Mouse (Mus musculus) fibroblast of lung, adult 2 months (primary cell): ENCODE results near the gene AA986860.

Experiments
- DNase-seq: peaks from one replicate; pipeline ENCODE4 v3.0.0-alpha.2; 2011; ENCODE audit warnings: low read depth

AA986860 gene

DNA sequence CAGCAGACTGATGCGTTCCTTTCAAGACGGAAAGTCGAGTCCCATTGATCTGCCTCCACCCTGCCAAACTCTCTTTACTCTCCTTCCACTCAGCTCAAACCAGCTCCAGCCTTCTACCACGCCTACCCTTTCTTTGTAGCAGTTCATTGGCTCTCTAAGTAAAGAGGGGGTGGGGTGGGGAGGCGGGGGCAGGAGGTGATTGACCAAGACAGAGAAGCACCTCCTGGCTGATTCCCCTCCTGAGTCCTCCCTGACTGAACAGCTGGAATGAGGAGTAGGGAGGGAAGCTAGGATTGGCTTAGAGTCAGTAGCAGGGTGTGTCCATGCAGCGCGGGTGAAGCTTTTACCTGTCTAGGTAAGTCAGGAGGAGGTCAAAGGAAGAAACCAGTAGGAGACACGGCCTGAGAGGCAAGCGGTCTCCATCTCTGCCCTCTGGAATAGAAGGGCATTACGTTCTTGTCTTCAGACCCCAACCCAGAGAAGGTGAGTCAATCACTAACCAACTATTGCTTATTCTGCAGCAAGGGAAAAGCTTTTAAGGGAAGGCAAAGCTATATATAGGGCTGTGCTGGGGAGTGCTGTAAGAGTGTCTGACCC is at the start of gene AA986860:
Gene AA986860 (plus strand): TSS at position 236 of the 597 bp plus-strand sequence.
- DNase-seq, result no peak

DNA sequence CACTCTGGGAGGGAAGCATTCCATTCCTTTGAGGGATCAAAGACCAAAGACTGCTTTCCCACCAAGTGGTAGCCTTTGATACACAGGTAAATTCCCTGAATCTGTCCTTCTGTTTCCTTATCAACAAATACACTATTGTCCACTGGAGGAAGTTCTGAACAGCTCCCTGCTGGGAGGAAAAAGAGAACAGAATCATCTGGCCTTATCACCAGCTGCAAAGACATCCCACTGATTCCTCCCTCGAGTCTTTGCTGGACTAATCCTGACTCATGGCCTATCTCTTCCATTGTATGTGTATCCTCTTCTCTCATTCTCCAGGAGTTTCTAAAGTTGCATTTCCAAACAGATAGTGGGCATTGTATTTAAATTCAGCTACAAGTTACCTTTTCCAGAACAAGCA is 47.9 kb upstream of the AA986860 start:
- DNase-seq, result no peak

DNA sequence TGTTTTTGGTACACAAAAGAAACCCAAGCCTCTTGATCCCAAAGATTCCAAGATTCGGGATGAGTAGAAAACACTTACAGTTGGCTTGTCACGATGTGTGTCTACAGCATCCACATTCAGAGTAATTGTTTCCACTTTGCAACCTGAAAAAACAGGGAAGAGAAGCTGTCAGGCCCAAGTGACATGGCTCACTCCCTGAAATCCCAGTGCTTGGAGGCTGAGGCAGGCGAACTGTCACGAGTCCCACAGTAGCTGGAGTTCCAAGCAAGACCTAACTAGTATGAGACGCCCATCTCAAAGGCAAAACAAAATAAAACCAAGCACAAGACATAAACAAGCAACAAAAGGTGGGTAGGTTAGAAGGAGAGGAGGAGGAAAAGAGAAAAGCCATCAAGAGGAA is 33.2 kb upstream of the AA986860 start:
- no peak for DNase-seq

DNA sequence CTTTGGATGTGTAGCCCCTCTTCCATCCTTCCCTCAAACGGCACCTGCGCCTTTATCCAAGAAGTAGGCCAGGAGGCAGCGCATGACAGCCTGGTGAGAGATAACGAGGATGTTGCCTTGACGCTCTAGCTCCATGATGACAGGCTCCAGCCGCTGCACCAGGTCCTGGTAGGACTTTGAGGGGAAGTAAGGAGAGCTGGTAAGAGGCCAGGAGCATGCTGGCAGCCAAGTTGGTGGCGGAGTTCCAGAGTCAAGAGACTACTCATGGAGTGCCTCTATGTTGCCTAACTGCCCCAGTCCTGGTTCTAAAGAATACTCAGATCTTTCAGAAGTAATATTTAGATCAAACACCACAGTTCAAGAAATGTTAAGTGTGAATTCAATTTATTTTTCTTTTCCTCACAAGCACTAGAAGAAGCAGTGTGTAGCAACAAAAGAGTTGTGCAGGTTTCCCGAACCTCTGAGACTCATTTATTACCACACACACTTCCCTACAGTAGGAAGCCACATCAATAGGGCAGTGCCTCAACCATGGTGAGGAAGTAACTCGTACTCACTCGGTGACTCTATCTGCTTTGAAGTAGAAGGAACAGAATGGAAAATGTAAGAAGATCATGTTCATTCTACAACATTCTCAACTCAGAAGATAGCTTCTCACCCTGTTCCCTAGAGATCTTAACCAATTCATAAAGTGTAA is 31.7 kb upstream of the AA986860 start:
- no peak for DNase-seq

DNA sequence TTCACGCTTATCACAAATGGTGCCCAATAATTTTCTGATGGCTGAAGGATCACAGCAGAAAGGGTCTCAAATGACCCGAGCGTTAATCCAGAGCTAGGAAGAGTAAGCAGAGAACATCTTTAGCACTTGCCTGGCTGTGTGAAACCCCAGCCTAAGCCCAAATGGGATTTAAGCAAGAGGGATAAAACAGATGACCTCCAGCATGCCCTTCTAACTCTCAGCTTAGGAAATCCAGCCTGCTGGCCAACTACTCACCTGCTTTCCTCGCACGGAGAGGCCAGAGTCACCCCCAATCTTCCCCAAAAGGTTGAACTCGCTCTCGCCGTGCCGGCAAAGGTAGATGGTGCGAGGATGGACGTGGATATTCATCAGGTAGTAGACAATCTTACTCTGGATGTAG is 29.8 kb upstream of the AA986860 start:
- no peak for DNase-seq

DNA sequence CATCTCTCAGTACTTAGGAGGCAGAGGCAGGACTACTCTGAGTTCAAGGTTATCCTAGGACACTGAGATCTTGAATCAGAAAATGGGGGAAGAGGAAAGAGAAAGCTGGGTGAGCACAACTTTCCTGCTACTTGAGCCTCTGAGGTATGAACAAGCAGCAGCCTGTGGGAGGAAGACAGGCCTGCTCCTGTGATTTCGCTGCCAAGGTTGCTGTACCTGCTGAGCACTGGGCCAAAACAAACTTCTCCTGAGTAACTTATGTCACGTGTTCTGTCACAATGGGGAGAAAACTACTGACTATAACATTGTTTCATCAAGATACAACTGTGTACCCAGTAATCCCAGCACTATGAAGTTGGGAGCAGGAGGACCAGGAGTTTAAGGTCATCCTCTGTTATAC is 28.2 kb upstream of the AA986860 start:
- DNase-seq, result no peak

DNA sequence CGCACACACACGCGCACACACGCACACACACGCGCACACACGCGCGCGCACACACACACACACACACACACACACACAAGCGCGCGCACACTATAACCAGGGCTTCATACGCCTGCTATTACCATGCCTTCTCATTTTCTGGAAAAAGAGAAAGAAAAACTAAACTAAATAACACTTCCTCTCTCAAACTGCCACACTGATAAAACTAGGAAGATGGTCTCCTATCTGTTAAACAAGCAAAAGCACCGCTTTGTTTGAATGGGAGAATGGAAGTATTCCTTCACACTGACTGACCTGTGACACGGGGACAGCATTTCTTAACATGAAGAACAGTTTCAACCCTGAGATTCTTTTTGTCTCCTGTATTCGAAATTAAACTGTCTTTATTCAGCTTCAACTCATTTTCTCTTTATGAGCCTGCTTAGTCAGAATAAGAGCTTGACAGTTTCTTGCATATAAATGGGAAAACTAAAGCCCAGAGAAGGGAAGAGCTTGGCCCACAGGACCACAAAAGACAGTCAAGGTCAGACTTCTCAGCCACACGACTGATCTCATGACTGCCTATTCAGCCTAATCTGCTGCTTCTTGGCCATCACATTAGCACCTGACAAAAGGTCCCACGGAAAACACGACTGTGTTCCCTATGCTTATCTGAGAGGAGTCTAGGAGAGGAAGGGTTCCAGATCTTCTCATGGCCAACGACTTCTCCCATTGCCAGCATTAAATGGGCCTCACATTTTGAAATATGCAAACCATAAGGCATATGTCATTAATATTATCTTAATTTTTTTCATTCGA is 21.3 kb upstream of the AA986860 start:
- DNase-seq, result no peak

DNA sequence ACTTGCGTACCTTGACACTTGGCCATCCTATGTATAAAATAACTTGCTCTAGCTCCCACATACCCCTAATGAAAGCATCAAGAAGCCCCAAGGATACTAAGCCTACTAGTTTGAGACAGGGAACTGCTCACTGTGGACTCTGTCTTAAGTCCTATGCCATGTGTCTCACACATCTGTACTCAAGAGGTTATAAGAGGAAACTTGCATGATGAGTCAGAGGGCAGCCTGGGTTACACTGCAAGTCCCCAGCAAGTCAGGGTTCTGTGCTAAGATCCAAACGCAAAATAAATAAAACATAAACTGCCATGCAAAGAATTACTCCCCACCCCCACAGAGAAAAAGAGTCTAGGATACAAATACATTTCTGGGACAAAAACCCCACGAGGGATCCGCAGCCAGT is 17.7 kb upstream of the AA986860 start:
- DNase-seq, result no peak

DNA sequence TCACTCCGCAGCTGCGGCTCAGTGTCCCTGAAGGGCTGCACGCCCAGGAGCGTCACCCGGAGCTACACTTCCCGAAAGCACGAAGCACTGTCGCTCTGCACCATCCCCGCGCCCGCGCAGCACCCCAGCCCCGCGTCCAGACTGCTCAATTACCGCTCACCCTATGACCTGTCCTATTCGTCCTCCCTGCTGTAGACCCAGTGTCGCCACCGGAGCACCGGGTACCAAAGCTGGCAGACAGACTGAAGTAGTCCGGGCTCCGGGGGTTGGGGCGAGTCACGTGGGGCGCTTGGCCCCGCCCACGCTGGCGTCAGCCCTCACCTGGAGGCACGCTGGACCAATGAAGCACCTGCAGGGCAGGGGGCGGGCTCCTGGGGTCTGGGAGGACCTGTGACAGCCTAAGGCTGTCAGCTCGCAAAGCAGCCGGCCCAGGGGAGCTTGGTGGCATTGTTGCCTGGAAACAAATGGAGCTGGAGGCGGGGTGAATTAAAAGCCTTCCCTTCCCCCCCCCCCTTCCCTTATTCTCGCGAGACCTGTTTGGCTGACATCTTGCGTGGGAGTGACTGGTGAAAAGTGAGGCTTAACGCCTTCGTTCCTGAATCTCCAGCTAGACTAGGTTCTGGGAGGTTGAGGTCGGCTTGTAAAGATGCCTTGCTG is 16.1 kb upstream of the AA986860 start, which contains the start of gene Gm29427:
Gene Gm29427 (minus strand): TSS at position 239 of the 657 bp plus-strand sequence.
- DNase-seq, result peak; percentile 67

DNA sequence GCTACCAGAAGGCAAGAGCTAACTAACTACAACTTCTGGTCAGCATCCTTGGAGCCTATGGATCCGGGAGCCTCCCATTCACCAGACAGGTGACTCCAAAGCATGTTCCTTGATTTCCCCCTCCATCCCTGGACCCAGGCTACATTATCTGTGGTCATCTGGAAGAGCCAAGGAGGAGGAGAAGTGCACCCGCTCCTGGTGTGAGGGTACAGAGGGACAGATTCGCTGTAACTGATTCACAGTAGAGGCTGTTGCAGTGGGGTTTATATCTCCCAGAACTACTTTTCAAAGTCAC is 15.6 kb upstream of the AA986860 start:
- DNase-seq, result no peak

DNA sequence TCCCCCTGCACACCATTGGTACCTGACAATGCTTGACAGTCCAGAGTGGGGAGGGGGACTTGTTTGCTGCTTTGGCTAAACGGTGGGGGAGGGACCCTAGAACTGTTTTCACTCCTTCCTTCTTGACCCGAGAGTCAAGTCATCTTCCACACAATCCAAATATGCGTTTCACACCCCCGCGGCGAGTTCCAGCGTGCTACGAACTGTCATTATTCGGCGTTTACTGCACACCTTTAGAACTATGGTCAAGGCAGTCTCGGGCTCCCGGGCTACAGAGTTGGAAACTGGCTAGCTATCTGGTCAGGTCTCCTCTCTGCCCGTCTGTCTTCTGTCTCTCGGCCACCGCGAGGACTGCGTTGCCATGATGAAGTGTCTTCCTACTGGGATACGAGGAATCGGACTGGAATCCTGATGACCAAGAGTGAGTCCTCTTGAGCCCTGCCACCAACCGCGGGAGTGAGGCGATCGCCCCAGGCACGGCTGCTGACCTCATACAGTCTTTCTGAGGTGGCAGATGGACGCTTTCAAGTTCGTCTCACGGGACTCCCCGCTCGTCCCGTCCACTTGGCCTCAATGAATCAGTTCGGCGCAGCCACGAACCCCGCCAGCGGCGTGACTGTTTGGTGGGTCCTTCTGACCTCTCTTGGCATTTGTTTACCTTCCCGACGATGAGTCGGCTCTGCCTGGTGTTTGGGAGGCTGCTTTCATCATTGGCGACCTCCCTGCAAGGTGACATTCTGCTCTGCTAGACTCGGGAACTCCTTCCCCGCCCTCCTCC is 15.1 kb upstream of the AA986860 start:
- DNase-seq, result no peak

DNA sequence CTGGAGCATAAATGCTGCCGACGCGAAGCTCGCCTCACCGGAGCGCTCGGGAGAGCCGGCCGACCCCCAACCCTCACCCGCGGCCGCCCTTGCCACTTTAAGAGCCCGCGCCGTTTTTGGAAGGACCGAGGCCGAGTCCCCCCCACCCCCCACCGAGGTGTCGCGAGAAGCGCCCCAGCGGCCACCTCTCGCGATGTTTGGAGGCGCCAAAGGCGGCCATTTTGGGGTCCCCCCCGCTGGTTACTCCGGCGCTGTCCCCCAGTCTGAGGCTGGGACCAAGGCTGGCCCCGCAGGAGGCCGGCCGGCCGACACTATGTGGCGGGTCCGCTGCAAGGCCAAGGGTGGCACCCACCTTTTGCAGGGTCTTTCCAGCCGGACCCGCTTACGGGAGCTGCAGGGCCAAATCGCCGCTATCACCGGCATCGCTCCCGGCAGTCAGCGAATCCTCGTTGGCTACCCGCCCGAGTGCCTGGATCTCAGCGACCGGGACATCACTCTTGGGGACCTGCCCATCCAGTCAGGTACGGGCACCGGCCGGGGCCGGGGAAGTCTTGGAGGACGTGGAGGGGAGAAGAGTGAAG is 14.4 kb upstream of the AA986860 start, which contains the start of gene Yod1:
Gene Yod1 (plus strand): TSS at position 37 of the 581 bp plus-strand sequence.
- DNase-seq, result peak; percentile 49

DNA sequence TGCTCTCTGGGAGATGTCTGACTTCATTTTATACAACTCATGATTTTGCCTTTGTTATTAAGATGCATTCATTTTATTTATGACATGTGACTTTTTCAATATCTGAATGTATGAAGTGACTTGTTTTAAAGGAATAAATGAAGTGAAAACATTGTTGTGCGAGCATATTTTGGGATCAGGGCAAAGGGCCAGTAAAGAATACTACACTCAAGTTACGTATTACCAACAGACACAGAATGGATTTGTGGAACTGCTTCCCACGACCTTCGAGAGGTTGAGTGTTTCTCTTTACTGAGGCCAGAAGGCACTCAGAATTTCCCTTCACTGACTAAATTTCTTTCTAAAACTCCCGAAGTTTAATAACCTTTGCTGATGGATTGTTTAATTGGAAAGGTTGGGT is 7.6 kb upstream of the AA986860 start:
- DNase-seq, result no peak

DNA sequence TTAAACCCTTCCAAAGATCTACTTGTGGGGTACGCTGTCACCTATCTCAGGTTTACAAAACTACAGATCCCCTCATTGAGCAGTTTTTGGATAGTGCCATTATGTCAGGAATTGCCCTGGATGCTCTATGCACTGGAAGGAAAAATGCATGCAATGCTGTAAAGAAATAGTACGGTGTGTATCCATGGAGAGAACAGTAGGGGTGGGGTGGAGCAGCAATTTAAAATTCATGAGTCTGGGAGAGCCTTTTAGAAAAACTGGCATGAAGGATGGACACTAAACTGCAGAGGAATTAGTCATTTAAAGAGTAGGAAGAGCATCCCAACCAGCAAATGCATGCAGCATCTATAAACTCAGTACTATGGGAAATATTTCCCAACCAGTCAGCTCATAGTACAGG is 5.4 kb upstream of the AA986860 start:
- DNase-seq, result no peak

DNA sequence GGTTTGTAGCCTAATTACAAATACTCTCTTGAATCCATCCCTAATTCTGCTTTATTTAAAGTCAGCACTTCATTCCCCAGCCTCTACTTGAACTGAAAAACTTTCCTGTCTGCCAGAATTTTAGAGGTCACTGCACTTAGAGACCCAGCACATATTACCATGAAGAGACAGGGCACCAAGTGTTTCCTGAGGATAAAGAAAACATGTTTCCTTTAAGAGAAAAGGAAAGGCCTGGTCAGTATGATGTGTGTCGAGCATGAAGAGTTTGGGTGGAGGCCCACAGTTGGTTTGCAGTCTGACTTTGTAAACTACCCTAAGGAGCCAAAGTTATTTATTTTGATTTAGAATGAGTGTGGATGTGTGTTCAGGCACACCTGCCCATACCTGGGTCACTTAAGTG is 3.7 kb upstream of the AA986860 start:
- no peak for DNase-seq

DNA sequence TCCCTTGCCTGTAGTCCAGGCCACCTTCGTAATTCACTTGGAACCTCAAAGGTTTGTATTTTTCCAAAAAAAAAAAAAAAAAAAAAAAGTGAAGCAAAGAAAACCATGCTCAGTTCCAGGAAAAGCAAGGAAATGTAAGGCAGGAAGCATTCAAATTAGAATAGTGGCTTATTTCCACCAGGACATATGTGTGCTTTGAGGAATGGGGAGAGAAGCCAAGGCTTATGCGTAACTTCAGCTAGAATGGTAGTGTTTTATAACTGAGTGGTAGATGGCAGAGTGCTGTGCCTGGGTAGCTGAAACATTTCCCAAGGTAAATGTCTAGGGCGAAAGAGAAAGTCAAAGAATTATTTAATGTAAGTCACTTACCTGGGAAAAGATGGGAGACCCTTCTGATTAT is 3.1 kb upstream of the AA986860 start:
- no peak for DNase-seq

DNA sequence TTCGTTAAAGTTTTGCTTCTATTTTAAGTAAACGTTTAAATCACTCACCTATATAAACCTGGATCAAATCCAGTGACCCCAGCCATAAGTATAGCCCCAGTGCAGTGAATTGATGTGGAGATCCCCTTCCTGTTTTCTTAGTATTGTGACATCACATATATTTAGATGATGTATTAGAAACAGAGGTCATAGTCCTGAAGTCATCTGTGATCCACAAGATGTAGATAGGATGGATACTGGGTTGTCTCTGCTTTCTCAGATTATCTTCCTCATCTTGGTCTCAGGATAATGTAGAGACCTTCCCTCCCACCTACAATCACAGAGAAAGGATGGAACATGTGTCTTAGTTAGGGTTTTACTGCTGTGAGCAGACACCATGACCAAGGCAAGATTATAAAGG is 2.6 kb upstream of the AA986860 start, which contains the start of gene Pfkfb2:
Gene Pfkfb2 (minus strand): TSS at position 101 of the 400 bp plus-strand sequence.
- no peak for DNase-seq

DNA sequence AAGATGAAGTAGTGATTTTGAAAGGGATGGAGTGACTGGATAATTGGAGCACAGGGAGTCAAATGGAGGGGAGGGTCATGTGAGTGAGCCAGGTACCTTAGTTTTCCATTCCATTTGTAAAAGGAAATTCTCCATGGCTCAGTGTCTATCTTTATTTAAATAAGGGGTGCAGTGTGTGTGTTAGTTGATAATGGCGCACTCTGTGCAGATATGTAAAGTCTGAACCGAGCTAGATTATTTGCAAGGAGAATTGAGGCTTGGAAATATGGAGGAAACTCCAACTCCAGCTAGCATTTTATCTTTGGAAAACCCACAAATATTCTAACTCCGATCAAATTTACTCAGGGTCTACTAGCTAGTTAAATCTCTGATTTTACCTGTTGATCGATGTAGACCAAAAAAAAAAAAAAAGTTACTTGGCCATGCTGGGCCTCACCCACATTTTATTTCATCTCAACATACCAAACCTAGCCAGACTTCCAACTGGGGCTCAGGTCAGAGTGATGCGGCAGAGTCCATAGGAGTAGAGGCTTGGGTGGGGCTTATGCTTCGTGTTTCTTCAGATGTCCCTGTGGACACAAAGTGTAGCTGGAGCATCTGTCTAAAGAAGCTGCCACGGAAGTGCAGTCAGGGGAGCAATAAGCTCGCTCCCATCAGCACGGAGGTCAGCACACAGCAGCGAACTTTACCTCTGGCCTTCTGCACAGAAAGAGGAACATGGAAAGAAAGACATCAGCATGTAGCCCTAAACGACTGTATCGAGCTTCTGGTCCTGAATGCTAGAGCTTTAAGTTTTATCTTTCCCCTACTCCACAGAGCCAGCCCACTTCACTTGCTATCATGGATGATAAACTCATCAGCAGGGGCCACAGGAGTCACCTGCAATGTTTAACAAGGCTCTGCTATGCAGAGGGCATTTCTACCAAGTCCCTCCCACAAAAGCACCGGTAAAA is 1.2 kb downstream of the AA986860 start:
- DNase-seq, result no peak

DNA sequence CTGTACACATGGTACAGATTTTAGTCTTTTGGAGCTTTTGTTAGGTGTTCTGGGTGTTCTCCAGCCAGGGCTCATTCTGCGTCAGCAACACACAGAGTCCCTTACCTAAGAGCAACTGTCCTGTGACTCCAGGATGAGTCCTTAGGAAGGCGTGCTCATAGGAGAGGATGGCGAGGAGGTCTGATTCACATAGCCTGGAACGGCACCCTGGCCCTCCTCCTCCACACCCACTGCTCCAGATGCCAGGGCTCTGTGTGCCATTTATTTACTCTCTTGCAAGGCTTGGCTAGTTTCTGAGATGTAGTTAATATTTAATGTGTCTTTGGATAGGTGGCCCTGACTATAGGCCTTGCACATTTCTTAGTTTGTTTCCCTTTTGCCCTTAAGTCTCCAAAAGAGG is 1.9 kb downstream of the AA986860 start:
- no peak for DNase-seq

DNA sequence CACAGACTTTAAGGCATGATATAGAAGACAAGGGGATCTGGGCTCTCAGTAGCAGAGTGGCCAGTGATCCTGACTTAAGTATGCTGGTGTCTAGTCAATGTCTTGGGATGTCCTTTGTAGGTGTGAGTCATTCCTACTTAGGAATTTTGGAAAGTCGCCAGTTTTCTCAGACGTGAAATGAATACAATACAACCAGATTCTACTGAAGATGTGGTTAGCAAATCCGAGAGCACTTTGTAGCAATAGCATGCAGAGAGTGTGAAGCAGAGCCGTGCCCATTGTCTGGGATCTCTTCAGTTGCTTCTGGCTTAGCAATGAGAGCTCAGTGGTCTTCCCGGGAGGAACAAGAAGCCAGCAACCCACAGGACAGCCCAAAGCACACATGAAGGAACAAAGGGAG is 2.7 kb downstream of the AA986860 start:
- DNase-seq, result no peak
